Mouse (Mus musculus) brain, embryonic 14.5 days (tissue): ENCODE measurements around the gene Vkorc1l1. TPM values are rescaled to one million over a fixed set of nuclear protein-coding genes. Genes with fewer than 3 reads are reported as not detected.

Source experiments
- DNase-seq: peaks from one replicate; pipeline ENCODE4 v3.0.0-alpha.2; 2011; ENCODE audit warnings: low read depth
- CTCF ChIP-seq: fragments of 200-500 bp; IDR thresholded peaks from 2 replicates; pipeline ENCODE4 v1.5.1; 2012; ENCODE audit warnings: inconsistent platforms, mild to moderate bottlenecking, moderate library complexity, borderline replicate concordance; ENCODE audit not compliant: insufficient read depth, insufficient read length; ENCODE audit errors: extremely low read depth
- POLR2A ChIP-seq: fragments of 200-500 bp; IDR thresholded peaks from 2 replicates; pipeline ENCODE4 v1.6.1; 2012; ENCODE audit warnings: mild to moderate bottlenecking, inconsistent platforms, borderline replicate concordance; ENCODE audit not compliant: poor library complexity, insufficient read depth, insufficient read length, severe bottlenecking; ENCODE audit errors: extremely low read depth
- polyA plus RNA-seq: library from polyadenylated mRNA; depleted of rRNA; stranded (reverse); fragments of >200 nt; gene quantifications from 2 replicates; pipeline ENCODE4 v1.2.3, GENCODE M21; 2012

Gene Vkorc1l1
- polyA plus RNA-seq, 1 experiment, result 51.2 TPM

GRCm38 (mm10) chr5:129921972-129922371, 19.8 kb upstream of the Vkorc1l1 start:
- DNase-seq, result no peak

GRCm38 (mm10) chr5:129924820-129925452, 16.8 kb upstream of the Vkorc1l1 start:
- no peak for TF ChIP-seq POLR2A
- TF ChIP-seq CTCF, result no peak
- DNase-seq, result no peak

More at GRCm38 (mm10) chr5:129921972-129922371, 19.8 kb upstream of the Vkorc1l1 start:
- no peak for TF ChIP-seq CTCF
- no peak for TF ChIP-seq POLR2A

GRCm38 (mm10) chr5:129925933-129926332, 15.8 kb upstream of the Vkorc1l1 start:
- no peak for TF ChIP-seq POLR2A
- TF ChIP-seq CTCF, result no peak
- DNase-seq, result no peak

GRCm38 (mm10) chr5:129929924-129930855, 11.6 kb upstream of the Vkorc1l1 start:
- DNase-seq, result peak; percentile 40
- TF ChIP-seq CTCF (no peak), POLR2A (no peak)

GRCm38 (mm10) chr5:129936941-129937340, 4.8 kb upstream of the Vkorc1l1 start:
- TF ChIP-seq POLR2A (no peak), CTCF (no peak)

GRCm38 (mm10) chr5:129940281-129940680, 1.5 kb upstream of the Vkorc1l1 start:
- DNase-seq, result no peak
- TF ChIP-seq CTCF (no peak), POLR2A (no peak)

More at GRCm38 (mm10) chr5:129936941-129937340, 4.8 kb upstream of the Vkorc1l1 start:
- peak; percentile 6 for DNase-seq

- no peak for DNase-seq
- TF ChIP-seq POLR2A (no peak), CTCF (no peak)
These were observed 855 bp upstream of the Vkorc1l1 start for GRCm38 (mm10) chr5:129940736-129941494.

- peak; percentile 26 for DNase-seq
These were observed 536 bp downstream of the Vkorc1l1 start for GRCm38 (mm10) chr5:129942073-129942939.

- DNase-seq, result no peak
- no peak for TF ChIP-seq CTCF
These were observed 1.6 kb downstream of the Vkorc1l1 start for GRCm38 (mm10) chr5:129943402-129943801.

GRCm38 (mm10) chr5:129947528-129948033, 5.8 kb downstream of the Vkorc1l1 start:
- DNase-seq, result no peak
- TF ChIP-seq POLR2A (no peak), CTCF (no peak)

- DNase-seq, result no peak
- no peak for TF ChIP-seq CTCF
- no peak for TF ChIP-seq POLR2A
These were observed 10.4 kb downstream of the Vkorc1l1 start for GRCm38 (mm10) chr5:129952143-129952542.
